ENCODE assay signal across 13 mouse cellular contexts in genomic region chr11:103685261-103685736, GRCm38 (mm10). TPM values are rescaled to one million over a fixed set of nuclear protein-coding genes. Genes with fewer than 3 reads are reported as not detected.
DNase-seq lines count a peak whose midpoint lies in the region; ATAC-seq and TF ChIP-seq lines count a peak whose summit lies in the region.
"Had no signal": no experiment of that assay in that cellular context is flagged by ENCODE, and none has a peak within 500 bp of the region (broad histone marks: within the 10 kb centered on the region; RNA-seq: fewer than 3 reads in every experiment).

No protein-coding gene starts in this region.

- H3K9ac ChIP-seq in midbrain, postnatal 0 days (replicated peaks; ENCODE audit: low read length, poor library complexity, severe bottlenecking), result no peak overlapping the region
- no peak overlapping the region for H3K9ac ChIP-seq in midbrain, embryonic 16.5 days (ENCODE audit: low read depth, low read length)
- H3K9ac ChIP-seq: midbrain, embryonic 12.5 days had no signal

- intact Hi-C loops in left cerebral cortex, postnatal 25 days (cut with DNase I), result no loop called here

- H3K27ac ChIP-seq in midbrain, postnatal 0 days (ENCODE audit: low read depth, low read length), result no peak overlapping the region
- H3K27ac ChIP-seq in midbrain, embryonic 16.5 days (ENCODE audit: low read length), result no peak overlapping the region
- H3K27ac ChIP-seq: midbrain, embryonic 12.5 days had no signal

- no peaks in the 10 kb centered on the region for H3K27me3 ChIP-seq in midbrain, postnatal 0 days (ENCODE audit: insufficient read depth, low read length)
- no peaks in the 10 kb centered on the region for H3K27me3 ChIP-seq in midbrain, embryonic 16.5 days (ENCODE audit: control insufficient read depth, insufficient read depth, low read depth, low read length)
- H3K27me3 ChIP-seq: midbrain, embryonic 12.5 days had no signal

- H3K4me3 ChIP-seq in midbrain, postnatal 0 days (ENCODE audit: low read depth, low read length), result no peak overlapping the region
- no peak overlapping the region for H3K4me3 ChIP-seq in midbrain, embryonic 16.5 days (ENCODE audit: low read depth, low read length)
- H3K4me3 ChIP-seq: midbrain, embryonic 12.5 days had no signal

- H3K4me2 ChIP-seq in midbrain, postnatal 0 days (ENCODE audit: low read depth, low read length, poor library complexity, severe bottlenecking), result no peak overlapping the region
- H3K4me2 ChIP-seq in midbrain, embryonic 16.5 days (ENCODE audit: low read length), result no peak overlapping the region
- H3K4me2 ChIP-seq: midbrain, embryonic 12.5 days had no signal

- H3K4me1 ChIP-seq in midbrain, postnatal 0 days (ENCODE audit: insufficient read depth, low read length), result no peaks in the 10 kb centered on the region
- H3K4me1 ChIP-seq in midbrain, embryonic 16.5 days (ENCODE audit: control insufficient read depth, insufficient read depth, low read length), result no peaks in the 10 kb centered on the region

- no peak for TF ChIP-seq CTCF in midbrain, postnatal 0 days (IDR thresholded peaks at IDR 0.05)

- ATAC-seq in midbrain, postnatal 0 days (ENCODE audit: low FRiP score), result no peak
- no peak for ATAC-seq in midbrain, embryonic 16.5 days
- ATAC-seq in inflammation-experienced regulatory T-cells, adult 6 months, result no peak
- ATAC-seq: activated CD4-positive, CD25-positive, alpha-beta regulatory T cell, adult 4 months had no signal

- peak; percentile 59 for DNase-seq in adrenal gland, adult 2 months
- no peak for DNase-seq in adrenal gland, adult 8-10 months
- DNase-seq in midbrain, postnatal 0 days (ENCODE audit: low spot score), result peak; percentile 68
- peak; percentile 59 to 78 for DNase-seq in left cerebral cortex, postnatal 25 days (ENCODE audit: low spot score in 2 of 2)
- no peak for DNase-seq in lung, postnatal 36 days
- DNase-seq in spleen, adult 12 weeks (ENCODE audit: low spot score), result no peak
- DNase-seq: gastrocnemius, postnatal 14 days; kidney, adult 11 months; liver had no signal

- 77% methylated on average over 7 of the region's 7 CpGs for WGBS in midbrain, postnatal 0 days
- WGBS in midbrain, embryonic 16.5 days, result 87% methylated on average over 7 of the region's 7 CpGs

- H3K36me3 ChIP-seq in midbrain, postnatal 0 days (ENCODE audit: insufficient read depth, low read length), result peaks cover 67% of the 10 kb centered on the region
- H3K36me3 ChIP-seq in midbrain, embryonic 16.5 days (ENCODE audit: control insufficient read depth, insufficient read depth, low read length), result peaks cover 48% of the 10 kb centered on the region

- no peaks in the 10 kb centered on the region for H3K9me3 ChIP-seq in midbrain, postnatal 0 days (ENCODE audit: low read length)
- H3K9me3 ChIP-seq in midbrain, embryonic 16.5 days (replicated peaks; ENCODE audit: control insufficient read depth, low read length, poor library complexity, severe bottlenecking), result no peaks in the 10 kb centered on the region
- H3K9me3 ChIP-seq: midbrain, embryonic 12.5 days had no signal

RNA-seq across cellular contexts. Expression of gene Gosr2, which starts 12.4 kb away (rescaled TPM):
- 100 to 1,000 TPM in 1 of 2 experiments, 10 to 100 TPM in 1; 82.7 to 101 TPM for total RNA-seq in adrenal gland, adult 2 months (2021)
- polyA plus RNA-seq in adrenal gland, adult 2 months (2012; rRNA removed), result 56.3 and 76.7 TPM in 2 replicates
- 100 to 1,000 TPM in 2 of 4 experiments, 10 to 100 TPM in 2; 93.8 to 114 (median 103) TPM for total RNA-seq in adrenal gland, adult 8-10 months (2022)
- total RNA-seq in midbrain, postnatal 0 days (2014; rRNA removed), result 78.4 and 104 TPM in 2 replicates
- 88.2 and 93.6 TPM in 2 replicates for polyA plus RNA-seq in midbrain, postnatal 0 days (2015; fragmentation: Nextera tagmentation; extraction: Ambion mirVana)
- polyA plus RNA-seq in midbrain, embryonic 16.5 days (2015; fragmentation: Nextera tagmentation; extraction: Ambion mirVana), result 93.2 and 96.2 TPM in 2 replicates
- total RNA-seq in left cerebral cortex, postnatal 25 days (2021), result 10 to 100 TPM; 70.8 to 72.4 TPM
- 10 to 100 TPM; 60.7 to 78.9 (median 72.4) TPM for polyA plus RNA-seq in inflammation-experienced regulatory T-cells, adult 6 months (2017; shearing (Covaris generic))

RNA-seq across cellular contexts. Expression of gene Rprml, which starts 35.9 kb away (rescaled TPM):
- total RNA-seq in adrenal gland, adult 2 months (2021), result under 1 TPM in 1 of 2 experiments, not detected in 1; 0.48 TPM
- polyA plus RNA-seq in adrenal gland, adult 2 months (2012; rRNA removed), result 1.1 and 1.2 TPM in 2 replicates
- under 1 TPM in 3 of 4 experiments, not detected in 1; 0.32 to 1.00 (median 0.37) TPM for total RNA-seq in adrenal gland, adult 8-10 months (2022)
- 10.6 and 11.8 TPM in 2 replicates for total RNA-seq in midbrain, postnatal 0 days (2014; rRNA removed)
- 4.1 and 5.5 TPM in 2 replicates for polyA plus RNA-seq in midbrain, postnatal 0 days (2015; fragmentation: Nextera tagmentation; extraction: Ambion mirVana)
- 2.1 and 3.4 TPM in 2 replicates for polyA plus RNA-seq in midbrain, embryonic 16.5 days (2015; fragmentation: Nextera tagmentation; extraction: Ambion mirVana)
- total RNA-seq in left cerebral cortex, postnatal 25 days (2021), result 10 to 100 TPM; 84.4 to 96.3 TPM
- polyA plus RNA-seq in inflammation-experienced regulatory T-cells, adult 6 months (2017; shearing (Covaris generic)), result not detected
- total RNA-seq: gastrocnemius, postnatal 14 days had no signal
- polyA plus RNA-seq: activated CD4-positive, CD25-positive, alpha-beta regulatory T cell, adult 4 months; midbrain, embryonic 12.5 days had no signal

RNA-seq across cellular contexts. Expression of gene Lyzl6, which starts 46.6 kb away (rescaled TPM):
- total RNA-seq in adrenal gland, adult 2 months (2021), result not detected
- not detected in 2 replicates for polyA plus RNA-seq in adrenal gland, adult 2 months (2012; rRNA removed)
- not detected for total RNA-seq in adrenal gland, adult 8-10 months (2022)
- not detected in 2 replicates for total RNA-seq in midbrain, postnatal 0 days (2014; rRNA removed)
- polyA plus RNA-seq in midbrain, postnatal 0 days (2015; fragmentation: Nextera tagmentation; extraction: Ambion mirVana), result not detected in 2 replicates
- not detected in 2 replicates for polyA plus RNA-seq in midbrain, embryonic 16.5 days (2015; fragmentation: Nextera tagmentation; extraction: Ambion mirVana)
- not detected for total RNA-seq in left cerebral cortex, postnatal 25 days (2021)
- polyA plus RNA-seq in inflammation-experienced regulatory T-cells, adult 6 months (2017; shearing (Covaris generic)), result not detected
- total RNA-seq: gastrocnemius, postnatal 14 days had no signal
- polyA plus RNA-seq: activated CD4-positive, CD25-positive, alpha-beta regulatory T cell, adult 4 months; midbrain, embryonic 12.5 days had no signal

Comparison
In these comparisons a context has a peak if more than half of its experiments do, and no peak if none do; other contexts are left out.
1. DNase-seq: peak in adrenal gland, adult 2 months (single experiment), midbrain, postnatal 0 days (single experiment) and left cerebral cortex, postnatal 25 days (2 of 2); none in adrenal gland, adult 8-10 months (single experiment), lung, postnatal 36 days (single experiment) and spleen, adult 12 weeks (single experiment).